Mouse (Mus musculus): Measurements from ENCODE around the gene 1700011L22Rik. TPM values are rescaled to one million over a fixed set of nuclear protein-coding genes. Genes with fewer than 3 reads are reported as not detected.

The 1700011L22Rik gene
- polyA plus RNA-seq, 1 experiment from 2014 or later = not detected

GRCm38 (mm10) chr8:79224363-79224762 is 24.0 kb downstream of the 1700011L22Rik start:
- no peak for ATAC-seq
- Histone ChIP-seq H3K9ac (ENCODE audit: low read depth, low read length) (no peak overlapping the region), H3K4me1 (ENCODE audit: control insufficient read depth, insufficient read depth, low read length) (no peaks in the 10 kb centered on the region), H3K27me3 (replicated peaks; ENCODE audit: control insufficient read depth, insufficient read depth, low read length) (no peaks in the 10 kb centered on the region), H3K27ac (ENCODE audit: low read length) (no peak overlapping the region), H3K4me2 (ENCODE audit: low read depth, low read length) (no peak overlapping the region), H3K36me3 (ENCODE audit: control insufficient read depth, insufficient read depth, low read length) (no peaks in the 10 kb centered on the region), H3K4me3 (ENCODE audit: low read length) (no peak overlapping the region), H3K9me3 (ENCODE audit: control insufficient read depth, low read length) (no peaks in the 10 kb centered on the region)
- 85% methylated on average over 9 of the region's 9 CpGs for WGBS

GRCm38 (mm10) chr8:79222752-79223141 is 25.6 kb downstream of the 1700011L22Rik start:
- H3K4me2 ChIP-seq (ENCODE audit: low read depth, low read length) = no peak overlapping the region

GRCm38 (mm10) chr8:79222106-79222751 is 26.1 kb downstream of the 1700011L22Rik start:
- H3K4me3 ChIP-seq (ENCODE audit: low read length) = no peak overlapping the region
- no peaks in the 10 kb centered on the region for H3K9me3 ChIP-seq (ENCODE audit: control insufficient read depth, low read length)
- H3K4me2 ChIP-seq (ENCODE audit: low read depth, low read length) = no peak overlapping the region
- H3K36me3 ChIP-seq (ENCODE audit: control insufficient read depth, insufficient read depth, low read length) = no peaks in the 10 kb centered on the region
- no peak overlapping the region for H3K27ac ChIP-seq (ENCODE audit: low read length)
- no peaks in the 10 kb centered on the region for H3K27me3 ChIP-seq (replicated peaks; ENCODE audit: control insufficient read depth, insufficient read depth, low read length)
- H3K9ac ChIP-seq (ENCODE audit: low read depth, low read length) = no peak overlapping the region
- no peak for ATAC-seq
- 73% methylated on average over 5 of the region's 5 CpGs for WGBS
- H3K4me1 ChIP-seq (ENCODE audit: control insufficient read depth, insufficient read depth, low read length) = no peaks in the 10 kb centered on the region

More at GRCm38 (mm10) chr8:79222752-79223141, 25.6 kb downstream of the 1700011L22Rik start:
- 63% methylated on average over 5 of the region's 5 CpGs for WGBS
- no peaks in the 10 kb centered on the region for H3K4me1 ChIP-seq (ENCODE audit: control insufficient read depth, insufficient read depth, low read length)
- H3K9me3 ChIP-seq (ENCODE audit: control insufficient read depth, low read length) = no peaks in the 10 kb centered on the region
- H3K36me3 ChIP-seq (ENCODE audit: control insufficient read depth, insufficient read depth, low read length) = no peaks in the 10 kb centered on the region
- no peak for ATAC-seq
- H3K9ac ChIP-seq (ENCODE audit: low read depth, low read length) = no peak overlapping the region
- H3K27ac ChIP-seq (ENCODE audit: low read length) = no peak overlapping the region
- no peak overlapping the region for H3K4me3 ChIP-seq (ENCODE audit: low read length)
- no peaks in the 10 kb centered on the region for H3K27me3 ChIP-seq (replicated peaks; ENCODE audit: control insufficient read depth, insufficient read depth, low read length)

- H3K36me3 ChIP-seq (ENCODE audit: control insufficient read depth, insufficient read depth, low read length) = no peaks in the 10 kb centered on the region
- H3K27me3 ChIP-seq (replicated peaks; ENCODE audit: control insufficient read depth, insufficient read depth, low read length) = no peaks in the 10 kb centered on the region
- no peak overlapping the region for H3K4me2 ChIP-seq (ENCODE audit: low read depth, low read length)
- 62% methylated on average over 9 of the region's 9 CpGs for WGBS
- peaks cover 16% of the 10 kb centered on the region; the same call in 1 of the 2 replicates for H3K4me1 ChIP-seq (ENCODE audit: control insufficient read depth, insufficient read depth, low read length)
- no peak overlapping the region for H3K9ac ChIP-seq (ENCODE audit: low read depth, low read length)
- no peak for ATAC-seq
- H3K4me3 ChIP-seq (ENCODE audit: low read length) = no peak overlapping the region
- H3K9me3 ChIP-seq (ENCODE audit: control insufficient read depth, low read length) = peaks cover 3% of the 10 kb centered on the region; the same call in 1 of the 2 replicates
- no peak overlapping the region for H3K27ac ChIP-seq (ENCODE audit: low read length)
Measured at GRCm38 (mm10) chr8:79211630-79212029, 36.7 kb downstream of the 1700011L22Rik start.

DNA sequence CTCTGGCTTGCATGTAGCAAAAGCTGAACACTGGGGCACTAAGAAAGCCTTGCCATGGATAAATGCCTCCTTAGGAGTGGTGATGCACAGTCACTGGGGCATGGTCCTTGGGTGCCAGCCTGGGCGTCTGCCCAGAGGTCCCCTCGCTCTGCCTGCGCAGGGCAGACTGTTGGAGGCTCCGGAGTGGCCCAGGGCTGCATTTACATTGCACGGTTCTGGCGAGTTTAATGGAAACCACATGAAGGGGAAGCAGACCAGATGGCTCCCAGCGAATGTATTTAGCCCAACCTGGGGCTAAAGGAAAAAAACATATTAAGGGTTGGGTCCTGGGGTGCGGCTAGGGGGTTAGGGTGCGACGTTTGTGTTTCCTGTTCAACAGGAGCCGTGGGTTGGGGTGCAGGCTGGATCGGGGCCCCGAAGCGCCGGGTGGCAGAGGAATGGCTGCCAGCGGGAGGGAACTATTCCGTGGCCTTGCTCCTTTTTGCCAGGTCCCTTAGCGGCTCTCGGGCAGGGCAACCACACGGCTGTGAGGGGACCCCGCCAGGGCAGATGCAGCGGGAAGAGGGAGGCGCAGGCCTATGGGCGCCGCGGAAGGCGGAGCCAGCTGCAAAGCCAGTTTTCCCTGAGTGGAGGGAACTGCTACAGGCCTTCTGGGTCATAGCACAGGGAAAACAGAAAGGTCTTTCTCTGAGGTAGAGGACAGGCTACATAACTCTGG is 38.6 kb downstream of the 1700011L22Rik start:
- 7% methylated on average over 27 of the region's 27 CpGs for WGBS
- Histone ChIP-seq H3K4me1 (ENCODE audit: control insufficient read depth, insufficient read depth, low read length) (peaks cover 16% of the 10 kb centered on the region; the same call in 1 of the 2 replicates), H3K9ac (ENCODE audit: low read depth, low read length) (peak overlapping the region; percentile 66), H3K27me3 (replicated peaks; ENCODE audit: control insufficient read depth, insufficient read depth, low read length) (no peaks in the 10 kb centered on the region), H3K27ac (ENCODE audit: low read length) (peak overlapping the region; percentile 60), H3K36me3 (ENCODE audit: control insufficient read depth, insufficient read depth, low read length) (no peaks in the 10 kb centered on the region), H3K9me3 (ENCODE audit: control insufficient read depth, low read length) (peaks cover 3% of the 10 kb centered on the region; the same call in 1 of the 2 replicates), H3K4me2 (ENCODE audit: low read depth, low read length) (peak overlapping the region; percentile 68), H3K4me3 (ENCODE audit: low read length) (peak overlapping the region; percentile 48)
- peak; percentile 82 for ATAC-seq

DNA sequence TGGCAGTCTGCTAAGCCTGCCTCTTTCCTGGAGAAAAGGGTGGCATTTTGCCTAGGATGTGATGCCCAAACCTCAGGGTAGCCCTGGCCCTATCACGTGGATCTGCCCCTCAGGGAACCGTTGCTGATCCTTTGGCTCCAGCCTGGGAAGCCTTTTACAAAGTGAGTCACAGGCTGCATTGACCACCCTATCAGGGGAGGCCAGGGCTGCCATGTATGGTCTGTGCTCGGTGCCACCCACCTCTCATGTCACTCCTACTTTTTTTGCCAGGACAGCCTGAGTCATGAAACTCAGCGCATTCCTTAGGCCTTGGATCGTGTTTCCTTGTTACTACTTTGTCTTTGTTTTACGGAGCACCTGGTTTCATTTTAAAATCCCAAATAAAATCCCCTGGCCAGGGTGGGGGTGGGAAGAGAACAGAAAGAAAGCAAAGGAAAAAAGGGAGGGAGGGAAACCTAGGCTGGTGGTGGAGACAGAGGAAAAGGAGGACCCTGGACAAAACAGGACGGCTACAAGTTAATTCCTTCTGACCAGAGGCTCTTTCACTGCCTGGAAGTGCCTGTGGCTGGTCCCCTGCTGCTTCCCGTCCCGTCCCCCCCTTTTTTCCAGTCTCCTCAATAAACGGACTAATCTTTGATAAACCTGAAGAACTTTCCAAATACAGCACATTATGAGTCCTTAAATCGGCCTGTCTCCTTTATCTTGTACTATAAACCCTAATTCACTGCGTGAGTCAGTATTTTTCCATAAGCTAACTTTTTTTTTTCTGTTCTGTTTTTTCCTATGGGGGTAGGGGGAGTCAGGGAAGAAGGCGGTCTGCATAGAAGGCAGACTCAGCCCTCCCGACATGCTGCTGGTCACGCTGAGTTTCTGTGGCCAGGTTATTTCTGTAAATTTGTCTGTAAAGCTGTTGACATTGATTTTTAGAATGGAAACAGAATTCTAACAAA is 39.4 kb downstream of the 1700011L22Rik start:
- no peaks in the 10 kb centered on the region for H3K27me3 ChIP-seq (replicated peaks; ENCODE audit: control insufficient read depth, insufficient read depth, low read length)

GRCm38 (mm10) chr8:79208181-79208580 is 40.2 kb downstream of the 1700011L22Rik start:
- Histone ChIP-seq H3K9ac (ENCODE audit: low read depth, low read length) (no peak overlapping the region), H3K36me3 (ENCODE audit: control insufficient read depth, insufficient read depth, low read length) (no peaks in the 10 kb centered on the region), H3K4me3 (ENCODE audit: low read length) (no peak overlapping the region), H3K4me1 (ENCODE audit: control insufficient read depth, insufficient read depth, low read length) (peaks cover 16% of the 10 kb centered on the region; the same call in 1 of the 2 replicates), H3K27me3 (replicated peaks; ENCODE audit: control insufficient read depth, insufficient read depth, low read length) (no peaks in the 10 kb centered on the region), H3K27ac (ENCODE audit: low read length) (no peak overlapping the region), H3K9me3 (ENCODE audit: control insufficient read depth, low read length) (no peaks in the 10 kb centered on the region), H3K4me2 (ENCODE audit: low read depth, low read length) (no peak overlapping the region)
- 56% methylated on average over 3 of the region's 3 CpGs for WGBS
- no peak for ATAC-seq

More for the DNA sequence above, 39.4 kb downstream of the 1700011L22Rik start:
- H3K4me2 ChIP-seq (ENCODE audit: low read depth, low read length) = peak overlapping the region; percentile 68
- 24% methylated on average over 15 of the region's 15 CpGs for WGBS
- peak overlapping the region; percentile 66; the same call in 1 of the 2 replicates for H3K9ac ChIP-seq (ENCODE audit: low read depth, low read length)
- ATAC-seq = peak; percentile 60
- H3K9me3 ChIP-seq (ENCODE audit: control insufficient read depth, low read length) = no peaks in the 10 kb centered on the region
- H3K27ac ChIP-seq (ENCODE audit: low read length) = peak overlapping the region; percentile 60
- H3K4me3 ChIP-seq (ENCODE audit: low read length) = peak overlapping the region; percentile 9; the same call in 1 of the 2 replicates
- peaks cover 16% of the 10 kb centered on the region; the same call in 1 of the 2 replicates for H3K4me1 ChIP-seq (ENCODE audit: control insufficient read depth, insufficient read depth, low read length)
- H3K36me3 ChIP-seq (ENCODE audit: control insufficient read depth, insufficient read depth, low read length) = no peaks in the 10 kb centered on the region

- Histone ChIP-seq H3K9ac (ENCODE audit: low read depth, low read length) (no peak overlapping the region), H3K36me3 (ENCODE audit: control insufficient read depth, insufficient read depth, low read length) (no peaks in the 10 kb centered on the region), H3K4me3 (ENCODE audit: low read length) (no peak overlapping the region), H3K4me1 (ENCODE audit: control insufficient read depth, insufficient read depth, low read length) (peaks cover 16% of the 10 kb centered on the region; the same call in 1 of the 2 replicates), H3K27ac (ENCODE audit: low read length) (no peak overlapping the region), H3K4me2 (ENCODE audit: low read depth, low read length) (no peak overlapping the region), H3K27me3 (replicated peaks; ENCODE audit: control insufficient read depth, insufficient read depth, low read length) (no peaks in the 10 kb centered on the region), H3K9me3 (ENCODE audit: control insufficient read depth, low read length) (no peaks in the 10 kb centered on the region)
- 60% methylated on average over 4 of the region's 4 CpGs for WGBS
- ATAC-seq = no peak
Measured at GRCm38 (mm10) chr8:79206895-79207294, 41.5 kb downstream of the 1700011L22Rik start.

Measured in intestine, embryonic 16.5 days (tissue).